Mouse (Mus musculus) layer of hippocampus, postnatal 10 days (tissue): ENCODE data around the gene Wwc1. TPM values are rescaled to one million over a fixed set of nuclear protein-coding genes. Genes with fewer than 3 reads are reported as not detected.

Experiments used
- DNase-seq, 2 experiments: peaks; one replicate each; pipeline ENCODE4 v3.0.0; 2021; ENCODE audit warnings: low spot score in 2 of 2
- long read RNA-seq: library from polyadenylated mRNA; stranded (forward); transcript quantifications from one replicate; pipeline ENCODE4 v2.0.0, GENCODE M21; 2023
- total RNA-seq, 2 experiments: library from RNA; stranded (reverse); gene quantifications; 2 replicates each; pipeline ENCODE4 v1.2.3; 2021

Gene Wwc1
- 100 to 1,000 TPM; 104 to 133 TPM for total RNA-seq
- long read RNA-seq, full-length matches to known transcripts, result 28 of 48 reads
- long read RNA-seq, partial matches to known transcripts, result 13 of 48 reads
- long read RNA-seq, other reads (novel, unspliced or antisense), result 7 of 48 reads

DNA sequence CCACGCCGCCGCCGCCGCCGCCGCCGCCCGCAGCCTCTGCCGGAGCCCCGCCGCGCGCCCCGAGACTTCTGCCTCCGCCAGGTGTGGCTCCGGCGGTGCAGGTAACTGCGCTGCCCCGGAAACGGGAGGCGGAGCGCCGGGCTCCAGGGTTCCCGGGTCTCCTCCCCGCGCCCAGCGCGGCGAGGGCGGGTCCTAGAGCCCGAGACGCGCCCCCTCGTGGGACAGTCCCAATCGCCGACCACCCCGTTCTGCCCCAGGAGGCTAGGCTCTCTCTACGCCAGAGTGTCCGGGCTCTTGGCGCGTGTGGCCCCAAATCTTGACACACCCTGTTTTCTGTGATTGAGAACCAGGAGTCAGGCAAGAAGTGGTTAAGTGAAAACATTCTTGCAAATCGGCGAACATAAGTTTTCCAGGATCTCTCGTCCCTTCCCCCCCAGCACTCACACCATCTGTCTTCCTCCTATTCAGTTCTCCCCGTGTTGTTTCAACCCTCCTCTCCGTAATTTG is at the start of gene Wwc1:
Gene Wwc1, minus strand, starts transcription at position 117 of the 507 bp plus-strand sequence.
- peak; percentile 66 to 75 for DNase-seq

DNA sequence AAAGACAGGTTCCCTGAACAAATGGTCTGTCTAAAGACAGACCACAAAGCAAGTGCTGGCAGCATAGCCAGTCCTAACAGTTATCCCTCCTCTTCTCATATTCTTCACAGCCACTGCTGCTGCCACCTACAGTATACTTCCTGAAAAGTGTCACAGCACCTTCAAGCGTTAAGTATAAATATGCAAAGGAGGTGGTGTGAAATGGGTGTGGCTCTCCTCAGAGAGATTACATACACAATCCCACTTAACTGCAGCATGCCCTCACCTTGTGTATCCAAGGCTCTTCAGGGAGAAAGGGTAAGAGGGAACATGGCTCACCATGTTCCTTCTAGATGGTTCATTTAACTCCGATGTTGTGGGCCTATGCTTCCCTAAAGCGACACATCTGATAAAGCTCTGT is 39.7 kb upstream of the Wwc1 start:
- no peak for DNase-seq

GRCm38 (mm10) chr11:36013179-36013578 is 32.9 kb upstream of the Wwc1 start:
- DNase-seq, result no peak

GRCm38 (mm10) chr11:36009281-36010208 is 29.2 kb upstream of the Wwc1 start:
- no peak for DNase-seq

DNA sequence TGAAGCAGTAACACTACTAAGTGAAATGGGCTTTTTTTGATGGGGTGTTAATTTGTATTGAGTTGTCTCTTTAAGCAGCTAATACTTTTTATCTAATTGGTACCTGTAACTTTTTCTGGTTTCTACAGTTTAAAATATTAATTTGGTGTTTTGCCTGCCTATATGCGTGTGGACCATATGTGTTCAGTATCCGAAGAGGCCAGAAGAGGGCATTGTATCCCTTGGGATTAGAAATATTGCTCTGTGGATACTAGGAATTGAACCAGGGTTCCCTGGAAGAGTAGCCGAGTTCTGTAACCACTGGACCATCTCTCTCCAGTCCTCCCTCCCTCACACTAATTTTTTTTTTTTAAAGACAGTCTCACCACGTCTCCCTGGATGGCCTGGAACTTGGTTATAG is 22.6 kb upstream of the Wwc1 start:
- no peak for DNase-seq

GRCm38 (mm10) chr11:36001282-36001970 is 21.1 kb upstream of the Wwc1 start:
- DNase-seq, result peak; percentile 96 to 97

DNA sequence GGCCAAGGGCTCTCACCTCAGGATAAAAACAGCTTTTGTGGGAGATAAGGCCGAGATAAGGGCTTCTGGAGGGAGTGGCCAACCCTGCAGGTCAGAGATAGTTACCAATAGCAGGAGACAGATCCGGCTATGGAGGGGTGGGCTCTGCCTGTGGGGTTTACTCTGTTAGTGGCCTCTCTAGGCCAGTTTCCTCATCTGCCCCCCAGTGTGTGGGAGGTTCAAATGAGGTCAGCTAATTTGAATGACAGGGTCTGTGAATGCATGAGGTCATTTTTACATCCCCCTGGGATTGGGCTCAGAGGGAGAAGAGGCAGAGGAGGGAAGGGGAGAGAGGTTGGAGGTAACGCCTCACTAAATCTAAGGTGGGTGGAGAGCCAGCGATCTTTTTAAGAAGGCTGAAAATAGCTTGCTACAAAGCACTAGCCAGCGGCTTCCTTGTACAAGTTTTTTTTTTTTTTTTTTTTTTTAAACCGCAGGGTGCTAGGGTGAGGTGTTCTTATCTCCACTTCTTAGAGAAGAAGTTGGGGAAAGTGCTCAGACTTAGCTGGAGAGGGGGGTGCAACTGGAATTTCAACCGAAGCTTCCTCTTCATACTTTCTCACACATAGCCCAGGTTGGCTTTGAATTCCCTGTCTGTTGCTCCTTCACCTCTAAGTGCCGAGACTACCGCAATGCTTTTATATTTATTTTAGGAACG is 20.4 kb upstream of the Wwc1 start:
- no peak for DNase-seq

GRCm38 (mm10) chr11:36000038-36000437 is 19.7 kb upstream of the Wwc1 start:
- DNase-seq, result no peak

- no peak for DNase-seq
Measured at GRCm38 (mm10) chr11:35998048-35998447, 17.7 kb upstream of the Wwc1 start.

- DNase-seq, result no peak
Measured at GRCm38 (mm10) chr11:35995310-35995709, 15.0 kb upstream of the Wwc1 start.

GRCm38 (mm10) chr11:35991846-35992245 is 11.5 kb upstream of the Wwc1 start:
- peak; percentile 37 to 57 for DNase-seq

DNA sequence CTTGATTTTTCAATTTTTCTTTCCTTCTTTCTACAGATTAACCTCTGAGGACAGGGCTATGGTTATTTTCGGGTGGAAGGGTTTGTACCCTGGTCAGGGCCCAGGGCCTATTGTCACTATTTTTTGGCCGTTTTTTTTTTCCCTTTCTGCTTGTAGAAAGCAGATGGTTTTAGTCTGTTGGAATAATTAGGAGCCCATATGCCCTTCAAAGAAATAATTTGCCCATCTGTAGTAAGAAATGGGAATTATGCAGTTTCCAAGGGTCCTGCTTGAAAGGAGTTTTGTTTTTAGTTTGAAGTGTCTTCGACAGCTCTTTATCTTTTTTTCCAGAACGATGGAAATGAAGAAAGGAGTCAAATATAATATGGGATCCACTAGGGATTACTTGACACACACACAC is 9.6 kb upstream of the Wwc1 start:
- DNase-seq, result no peak

- DNase-seq, result peak; percentile 61 to 73
Measured at GRCm38 (mm10) chr11:35985841-35986393, 5.6 kb upstream of the Wwc1 start.

GRCm38 (mm10) chr11:35982734-35983133 is 2.4 kb upstream of the Wwc1 start:
- no peak for DNase-seq

DNA sequence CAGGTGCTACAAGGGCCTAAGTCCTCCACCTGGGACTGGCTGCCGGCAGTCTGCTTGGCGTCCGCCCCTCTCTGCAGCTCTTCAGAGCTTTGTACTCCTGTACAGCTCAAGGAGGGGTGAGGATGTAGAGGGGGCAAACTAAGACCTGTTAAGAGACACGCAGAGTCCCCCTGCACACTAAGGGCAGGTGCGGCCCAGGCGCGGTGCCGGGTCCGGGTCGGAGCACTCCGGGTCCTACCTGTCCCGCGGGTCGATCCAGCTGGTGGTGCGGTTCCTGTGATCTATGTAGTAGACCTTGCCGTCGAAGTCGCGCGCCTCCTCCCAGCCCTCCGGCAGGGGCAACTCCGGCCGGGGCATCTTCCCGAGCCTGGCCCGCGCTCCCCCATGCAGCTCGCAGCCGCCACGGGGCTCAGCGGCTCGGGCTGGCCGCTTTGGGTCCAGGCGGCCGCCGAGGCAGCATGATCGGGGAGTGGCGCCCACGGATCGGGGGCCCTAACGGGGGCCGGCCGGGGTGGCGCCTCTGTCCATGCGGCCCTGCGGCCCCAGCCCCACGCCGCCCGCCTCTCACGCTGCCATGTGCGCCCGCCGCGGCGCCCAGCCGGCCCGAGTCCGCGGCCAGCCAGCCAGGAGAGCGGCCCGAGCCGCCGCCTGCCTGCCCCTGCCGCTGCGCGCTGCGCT is 455 bp downstream of the Wwc1 start:
- peak; percentile 40 to 57 for DNase-seq

GRCm38 (mm10) chr11:35979266-35979732 is 1.0 kb downstream of the Wwc1 start:
- DNase-seq, result peak in 1 of 2 experiments; percentile 40

DNA sequence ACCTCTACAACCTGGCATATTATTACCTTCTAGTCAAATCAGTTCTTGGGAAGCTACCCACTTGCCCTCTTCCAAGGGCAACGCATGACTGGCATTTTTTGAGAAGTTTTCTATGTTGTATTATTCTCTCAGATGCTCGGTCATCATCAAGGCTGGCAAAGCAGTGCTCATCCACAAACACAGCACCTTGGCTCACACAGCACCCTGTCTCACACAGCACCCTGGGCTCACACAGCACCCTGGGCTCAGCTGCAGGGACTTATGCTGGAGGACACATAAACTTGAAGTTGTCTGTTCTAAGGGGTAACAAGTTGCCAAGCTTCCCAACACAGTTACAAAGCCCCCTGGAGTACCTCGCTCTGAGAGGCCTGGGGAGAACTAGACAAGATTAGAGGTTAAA is 2.5 kb downstream of the Wwc1 start:
- no peak for DNase-seq

GRCm38 (mm10) chr11:35977096-35977495 is 3.2 kb downstream of the Wwc1 start:
- no peak for DNase-seq

GRCm38 (mm10) chr11:35976482-35976881 is 3.8 kb downstream of the Wwc1 start:
- DNase-seq, result peak; percentile 42 to 52
